Mouse (Mus musculus) embryonic facial prominence, embryonic 12.5 days (tissue): ENCODE results near the gene Fbxl16. TPM values are rescaled to one million over a fixed set of nuclear protein-coding genes. Genes with fewer than 3 reads are reported as not detected.

Experiments
- microRNA-seq: library from miRNA; unstranded; fragments of <30 nt; microRNA quantifications from one replicate; pipeline ENCODE4, GENCODE M21; 2017
- polyA plus RNA-seq: library from polyadenylated mRNA; unstranded; fragments of >200 nt; fragmentation: Nextera tagmentation; extraction: Ambion mirVana; gene quantifications from 2 replicates; pipeline ENCODE4 v1.2.1, GENCODE M21; 2016

The Fbxl16 gene
- polyA plus RNA-seq, 1 experiment from 2014 or later, result 5.9 TPM

Small RNA genes within 50 kb of the gene (microRNA-seq; reads per million reads assigned to microRNA genes)
- 0.54 reads per million for gene Mir3082
- gene Mir6966, result not detected

Other genes starting within 250 kb of the Fbxl16 start
- 11.8 and 13.2 TPM in 2 replicates for gene Sox8, start 238.4 kb upstream of the Fbxl16 start, polyA plus RNA-seq
- 29.4 and 31.4 TPM in 2 replicates for gene Lmf1, start 230.0 kb upstream of the Fbxl16 start, polyA plus RNA-seq
- 2.6 and 5.6 TPM in 2 replicates for gene Gng13, start 91.9 kb upstream of the Fbxl16 start, polyA plus RNA-seq
- 43.5 and 45.9 TPM in 2 replicates for gene Chtf18, start 81.7 kb upstream of the Fbxl16 start, polyA plus RNA-seq
- 27.0 and 29.1 TPM in 2 replicates for gene Rpusd1, start 81.4 kb upstream of the Fbxl16 start, polyA plus RNA-seq
- gene Mslnl, start 73.0 kb upstream of the Fbxl16 start, polyA plus RNA-seq, result 0.35 and 0.41 TPM in 2 replicates
- 0.37 and 0.38 TPM in 2 replicates for gene Msln, start 54.7 kb upstream of the Fbxl16 start, polyA plus RNA-seq
- 23.9 and 25.6 TPM in 2 replicates for gene Narfl, start 35.3 kb upstream of the Fbxl16 start, polyA plus RNA-seq
- 93.0 and 95.4 TPM in 2 replicates for gene Haghl, start 23.4 kb upstream of the Fbxl16 start, polyA plus RNA-seq
- gene Ccdc78, start 22.5 kb upstream of the Fbxl16 start, polyA plus RNA-seq, result 0.18 and 0.29 TPM in 2 replicates
- 72.0 and 77.0 TPM in 2 replicates for gene Fam173a, start 16.2 kb upstream of the Fbxl16 start, polyA plus RNA-seq
- not detected in 2 replicates for gene AC134908.4, start 13.4 kb upstream of the Fbxl16 start, polyA plus RNA-seq
- gene Metrn, start 11.9 kb upstream of the Fbxl16 start, polyA plus RNA-seq, result 58.7 and 65.9 TPM in 2 replicates
- 26.0 and 29.6 TPM in 2 replicates for gene Wdr24, start 14.5 kb downstream of the Fbxl16 start, polyA plus RNA-seq
- gene Jmjd8, start 19.8 kb downstream of the Fbxl16 start, polyA plus RNA-seq, result 53.9 and 57.0 TPM in 2 replicates
- 334 and 338 TPM in 2 replicates for gene Stub1, start 24.3 kb downstream of the Fbxl16 start, polyA plus RNA-seq
- gene Rhbdl1, start 28.2 kb downstream of the Fbxl16 start, polyA plus RNA-seq, result 1.2 and 1.6 TPM in 2 replicates
- 1.5 and 2.4 TPM in 2 replicates for gene Gm20683, start 32.7 kb downstream of the Fbxl16 start, polyA plus RNA-seq
- gene Rhot2, start 35.8 kb downstream of the Fbxl16 start, polyA plus RNA-seq, result 23.0 and 26.9 TPM in 2 replicates
- 36.3 and 42.0 TPM in 2 replicates for gene Wdr90, start 52.4 kb downstream of the Fbxl16 start, polyA plus RNA-seq
- 9.0 and 10.1 TPM in 2 replicates for gene Mcrip2, start 59.7 kb downstream of the Fbxl16 start, polyA plus RNA-seq
- gene Mettl26, start 66.0 kb downstream of the Fbxl16 start, polyA plus RNA-seq, result 56.8 and 57.0 TPM in 2 replicates
- 0.45 and 0.62 TPM in 2 replicates for gene Wfikkn1, start 71.8 kb downstream of the Fbxl16 start, polyA plus RNA-seq
- gene Rab40c, start 110.6 kb downstream of the Fbxl16 start, polyA plus RNA-seq, result 37.4 and 40.9 TPM in 2 replicates
- 49.9 and 51.7 TPM in 2 replicates for gene Pigq, start 135.9 kb downstream of the Fbxl16 start, polyA plus RNA-seq
- gene Nhlrc4, start 135.9 kb downstream of the Fbxl16 start, polyA plus RNA-seq, result 0.14 and 0.69 TPM in 2 replicates
- 0.14 and 0.20 TPM in 2 replicates for gene A930017K11Rik, start 143.5 kb downstream of the Fbxl16 start, polyA plus RNA-seq
- gene Capn15, start 176.7 kb downstream of the Fbxl16 start, polyA plus RNA-seq, result 33.1 and 34.6 TPM in 2 replicates